Mouse (Mus musculus): ENCODE data around the gene Wfdc9.
"Not testable (repeated sequence)": the region's sequence is repeated elsewhere in the genome, so short reads cannot be mapped to it uniquely, and the experiment has no call there.

Gene Wfdc9

GRCm38 (mm10) chr2:164619050-164619449 is 37.3 kb downstream of the Wfdc9 start:
- DNase-seq (ENCODE audit: low read depth, low spot score), result no peak

GRCm38 (mm10) chr2:164615386-164615785 is 41.0 kb downstream of the Wfdc9 start:
- no peak for DNase-seq (ENCODE audit: low read depth, low spot score)

GRCm38 (mm10) chr2:164613471-164613870 is 42.9 kb downstream of the Wfdc9 start, which contains the start of the genes Wfdc6b and Wfdc8:
Wfdc6b (plus strand) TSS chr2:164613522.
Wfdc8 (minus strand) TSS chr2:164613626.
- not testable (repeated sequence) for DNase-seq (ENCODE audit: low read depth, low spot score)

- no peak for DNase-seq (ENCODE audit: low read depth, low spot score)
Measured at GRCm38 (mm10) chr2:164608781-164609180, 47.6 kb downstream of the Wfdc9 start.

GRCm38 (mm10) chr2:164604411-164604810 is 52.0 kb downstream of the Wfdc9 start:
- DNase-seq (ENCODE audit: low read depth, low spot score), result peak; percentile 35

- no peak for DNase-seq (ENCODE audit: low read depth, low spot score)
Measured at GRCm38 (mm10) chr2:164603482-164603881, 52.9 kb downstream of the Wfdc9 start.

- no peak for DNase-seq (ENCODE audit: low read depth, low spot score)
Measured at GRCm38 (mm10) chr2:164600179-164600578, 56.2 kb downstream of the Wfdc9 start.
